Mouse (Mus musculus) E14TG2a.4 (cell line): ENCODE data around the gene Sap30.

ENCODE experiments used
- CTCF ChIP-seq: conservative IDR thresholded peaks from 2 replicates; pipeline ENCODE4 v1.5.1; 2014; ENCODE audit warnings: low read length
- NANOG ChIP-seq: IDR thresholded peaks from 2 replicates; pipeline ENCODE4 v1.6.1; 2014; ENCODE audit warnings: borderline replicate concordance, low read length, mixed read lengths
- POU5F1 ChIP-seq: IDR thresholded peaks from 2 replicates; pipeline ENCODE4 v1.6.1; 2014; ENCODE audit warnings: low read length, borderline replicate concordance

GRCm38 (mm10) chr8:57530666-57531349 lies 43.1 kb upstream of the Sap30 start:
- peak; percentile 68 for TF ChIP-seq CTCF
- no peak for TF ChIP-seq NANOG
- no peak for TF ChIP-seq POU5F1
